Mouse (Mus musculus) myocyte (in vitro differentiated cells): ENCODE data around the gene Zbtb38.

ENCODE experiments used
- CEBPB ChIP-seq: IDR thresholded peaks from 2 replicates; pipeline ENCODE4 v1.6.1; 2011; ENCODE audit warnings: mild to moderate bottlenecking, moderate library complexity; ENCODE audit not compliant: poor library complexity, insufficient read depth, severe bottlenecking
- E2F4 ChIP-seq: IDR thresholded peaks from one replicate; pipeline ENCODE4 v1.6.1; 2011; ENCODE audit warnings: mild to moderate bottlenecking, control low read depth, moderate library complexity; ENCODE audit not compliant: insufficient read depth
- MAX ChIP-seq: IDR thresholded peaks from one replicate; pipeline ENCODE4 v1.6.1; 2011; ENCODE audit warnings: low read depth, mild to moderate bottlenecking, control low read depth
- POLR2A ChIP-seq: IDR thresholded peaks from one replicate; pipeline ENCODE4 v1.6.1; 2011; ENCODE audit warnings: low read depth, mild to moderate bottlenecking, control low read depth, moderate library complexity; ENCODE audit not compliant: insufficient read length
- POLR2AphosphoS2 ChIP-seq: IDR thresholded peaks from one replicate; pipeline ENCODE4 v1.6.1; 2011; ENCODE audit warnings: low read depth, control low read depth; ENCODE audit not compliant: insufficient read length

DNA sequence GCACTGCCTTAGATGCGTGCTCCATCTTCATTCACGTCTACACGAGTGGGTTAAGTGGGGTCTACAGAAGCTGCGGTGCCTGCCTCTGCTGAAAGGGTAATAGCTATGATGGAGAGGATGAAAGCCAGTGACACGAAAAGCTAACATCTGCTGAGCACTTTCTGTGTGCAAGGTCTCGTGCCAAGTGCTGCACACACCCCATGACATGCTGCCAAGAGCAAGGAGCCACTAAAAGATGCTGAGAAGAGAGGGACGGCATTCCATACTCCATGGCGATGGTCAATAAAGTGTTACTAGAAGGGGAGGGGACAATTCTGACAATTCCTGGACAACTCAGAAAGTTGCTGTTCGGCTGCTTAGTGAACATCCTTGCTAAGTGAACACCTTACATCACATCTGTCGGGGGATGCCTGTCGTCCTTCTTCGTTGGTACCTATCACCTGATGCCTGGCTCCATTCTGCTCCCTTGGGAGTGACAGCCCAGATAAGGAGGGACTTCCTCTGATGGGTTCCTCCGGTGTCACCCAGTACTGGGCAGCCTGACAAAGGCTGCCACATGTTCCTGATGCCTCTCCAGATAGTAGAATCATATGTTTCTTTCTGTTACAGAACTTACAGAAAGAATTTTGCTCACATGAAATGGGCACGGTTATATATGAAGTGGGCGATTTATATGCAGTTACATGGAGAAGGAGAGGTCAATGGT lies 42.2 kb downstream of the Zbtb38 start:
- TF ChIP-seq POLR2AphosphoS2 (no peak), CEBPB (no peak), POLR2A (no peak), E2F4 (no peak), MAX (no peak)
